Mouse (Mus musculus): ENCODE measurements around the gene Ttc30b. TPM values are rescaled to one million over a fixed set of nuclear protein-coding genes. Genes with fewer than 3 reads are reported as not detected.

Ttc30b gene
- polyA plus RNA-seq (2015; fragmentation: Nextera tagmentation; extraction: Ambion mirVana), result 2.2 and 3.0 TPM in 2 replicates

DNA sequence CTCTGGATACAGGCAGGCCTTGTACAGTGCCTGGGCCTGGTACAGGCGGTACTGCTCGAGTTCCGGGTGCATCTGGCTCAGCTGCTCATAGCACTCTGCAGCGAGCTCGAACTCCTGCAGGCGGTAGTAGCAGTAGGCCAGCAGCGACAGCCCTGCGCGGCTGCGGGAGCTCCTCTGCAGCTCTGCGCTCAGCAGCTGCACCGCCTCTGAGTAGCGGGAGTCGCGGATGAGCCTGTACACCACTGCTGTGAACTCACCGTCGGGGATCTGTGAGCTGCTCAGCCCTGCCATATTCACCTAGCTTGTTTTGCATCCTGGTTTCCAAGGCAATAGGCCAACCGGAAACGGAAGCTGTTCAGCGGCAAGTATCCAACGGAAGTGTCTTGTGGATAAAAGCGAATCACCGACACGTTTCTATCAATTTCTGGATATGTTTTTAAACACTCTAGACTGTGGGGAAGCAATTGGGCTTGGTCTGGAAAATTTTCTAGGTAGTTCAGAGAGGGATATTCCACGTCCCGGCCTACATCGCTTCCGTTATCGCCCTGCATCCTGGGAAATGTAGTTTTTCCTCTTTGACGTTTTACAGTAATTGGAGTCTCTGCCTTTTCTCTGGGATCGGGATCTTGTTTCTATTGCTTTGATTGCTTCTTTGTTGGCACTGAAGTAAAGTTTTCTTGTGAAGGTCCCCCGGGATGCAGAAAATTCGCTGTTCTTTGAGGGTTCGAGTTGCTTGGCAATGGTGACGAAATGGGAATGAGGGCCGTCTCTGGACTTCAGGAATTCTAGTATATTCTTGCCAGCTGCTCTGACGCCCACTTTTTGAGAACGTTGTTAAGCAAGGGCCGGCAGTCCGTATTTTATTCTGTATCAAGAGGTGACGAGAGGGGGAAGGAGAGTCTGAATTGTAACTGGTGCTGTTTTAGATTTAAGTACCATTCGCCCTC lies at the start of gene Ttc30b:
Gene Ttc30b (minus strand): TSS at position 469 of the 947 bp plus-strand sequence.

DNA sequence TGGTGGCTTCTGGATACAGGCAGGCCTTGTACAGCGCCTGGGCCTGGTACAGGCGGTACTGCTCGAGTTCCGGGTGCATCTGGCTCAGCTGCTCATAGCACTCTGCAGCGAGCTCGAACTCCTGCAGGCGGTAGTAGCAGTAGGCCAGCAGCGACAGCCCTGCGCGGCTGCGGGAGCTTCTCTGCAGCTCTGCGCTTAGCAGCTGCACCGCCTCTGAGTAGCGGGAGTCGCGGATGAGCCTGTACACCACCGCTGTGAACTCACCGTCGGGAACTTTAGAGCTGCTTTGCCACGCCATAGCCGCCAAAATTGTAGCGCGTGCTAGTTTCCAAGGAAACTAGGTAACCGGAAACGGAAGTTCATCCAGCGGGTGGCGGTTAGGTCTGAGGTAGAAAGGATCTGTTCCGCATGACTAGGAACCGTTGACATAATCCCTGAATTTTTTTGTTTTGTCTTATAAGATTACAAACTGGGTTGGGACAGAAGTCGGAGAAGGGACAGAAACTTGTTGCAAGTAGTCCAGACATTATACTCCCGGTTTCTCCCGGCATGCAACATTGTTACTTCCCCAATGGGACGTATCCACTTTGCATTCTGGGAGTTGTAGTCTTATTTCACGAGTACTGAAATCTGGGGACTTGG lies 43.2 kb upstream of the Ttc30b start, which contains the start of gene Ttc30a1:
Gene Ttc30a1 (minus strand): TSS at position 528 of the 642 bp plus-strand sequence.

GRCm38 (mm10) chr2:75977752-75978368 lies 39.5 kb upstream of the Ttc30b start, which contains the start of gene Ttc30a2:
Gene Ttc30a2, minus strand, starts transcription at chr2:75978170.

Other genes with a start within 250 kb of the Ttc30b start
- 54.0 and 54.8 TPM in 2 replicates for gene Nfe2l2, start 233.9 kb downstream of the Ttc30b start, polyA plus RNA-seq (2015; fragmentation: Nextera tagmentation; extraction: Ambion mirVana)
- gene Agps, start 106.4 kb downstream of the Ttc30b start, polyA plus RNA-seq (2015; fragmentation: Nextera tagmentation; extraction: Ambion mirVana), result 14.1 and 15.8 TPM in 2 replicates
- gene Ttc30a2, start 39.6 kb upstream of the Ttc30b start, polyA plus RNA-seq (2015; fragmentation: Nextera tagmentation; extraction: Ambion mirVana), result 0.23 and 0.42 TPM in 2 replicates
- 1.4 and 1.8 TPM in 2 replicates for gene Ttc30a1, start 43.4 kb upstream of the Ttc30b start, polyA plus RNA-seq (2015; fragmentation: Nextera tagmentation; extraction: Ambion mirVana)

Data from spleen, postnatal 0 days (tissue).